Mouse (Mus musculus) adrenal gland, postnatal 25 days (tissue): ENCODE data around the gene Sh3gl2. TPM values are rescaled to one million over a fixed set of nuclear protein-coding genes. Genes with fewer than 3 reads are reported as not detected.

Experiments used
- DNase-seq: peaks from one replicate; pipeline ENCODE4 v3.0.0; 2021; ENCODE audit warnings: mixed read lengths
- total RNA-seq: library from RNA; stranded (reverse); gene quantifications from 2 replicates; pipeline ENCODE4 v1.2.3, GENCODE M21; 2021

Gene Sh3gl2
- total RNA-seq, 1 experiment from 2014 or later, result 21.6 TPM

DNA sequence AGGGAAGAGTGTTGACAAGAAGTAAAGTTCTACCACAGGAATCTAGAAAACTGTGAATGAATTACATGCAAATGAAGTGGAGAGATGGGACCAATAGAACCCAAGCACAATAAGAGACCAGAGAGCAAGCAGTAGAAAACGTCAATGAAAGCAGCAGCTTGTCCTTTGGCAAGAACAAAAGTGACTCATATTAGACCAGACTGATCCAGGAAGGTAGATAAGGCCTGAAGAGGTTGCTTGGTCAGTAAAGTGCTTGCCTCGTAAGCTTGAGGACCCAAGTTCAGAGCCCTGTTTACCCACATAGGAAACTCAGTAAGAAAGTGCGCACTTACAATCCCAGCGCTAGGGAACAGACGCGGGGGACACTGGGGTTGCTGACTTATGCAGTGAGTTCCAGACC is 215.5 kb downstream of the Sh3gl2 start:
- DNase-seq, result no peak

DNA sequence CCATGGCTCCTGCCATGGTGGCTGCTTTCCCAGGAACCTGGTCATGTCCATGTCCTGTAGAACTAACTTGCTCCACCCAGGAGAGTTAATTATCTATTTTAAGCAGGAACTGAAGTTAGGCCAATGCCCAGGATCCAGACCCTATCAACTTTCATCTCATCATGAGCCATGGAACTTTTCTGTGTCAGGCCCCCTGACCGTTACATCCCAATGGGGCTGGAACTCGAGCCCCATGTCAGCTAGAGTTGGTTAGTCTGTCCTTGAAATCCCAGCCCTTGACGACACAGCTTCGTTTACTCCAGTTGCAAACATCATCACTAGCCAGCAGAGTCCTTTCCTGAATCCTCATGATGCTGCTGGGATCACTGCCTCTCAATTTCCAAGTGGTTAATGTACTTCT is 221.3 kb downstream of the Sh3gl2 start:
- no peak for DNase-seq

DNA sequence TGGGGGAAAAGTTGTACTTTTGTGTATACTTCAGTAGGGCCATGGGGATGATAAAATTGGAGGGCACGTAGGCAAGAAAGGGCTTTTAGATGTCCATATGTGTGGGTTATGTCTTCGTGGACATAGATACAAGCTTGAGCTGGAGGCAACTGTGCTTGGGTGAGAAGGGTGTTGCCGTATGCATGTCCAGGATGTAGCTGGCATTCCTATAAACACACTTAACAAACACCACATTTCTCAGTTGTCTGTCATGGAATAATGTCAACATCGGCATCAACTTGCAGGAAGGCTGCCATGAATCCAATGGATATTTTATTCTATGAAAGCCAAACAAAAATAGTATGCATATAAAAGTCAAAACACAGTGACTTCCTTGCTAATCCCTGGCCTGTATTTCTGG is 227.9 kb downstream of the Sh3gl2 start:
- no peak for DNase-seq

DNA sequence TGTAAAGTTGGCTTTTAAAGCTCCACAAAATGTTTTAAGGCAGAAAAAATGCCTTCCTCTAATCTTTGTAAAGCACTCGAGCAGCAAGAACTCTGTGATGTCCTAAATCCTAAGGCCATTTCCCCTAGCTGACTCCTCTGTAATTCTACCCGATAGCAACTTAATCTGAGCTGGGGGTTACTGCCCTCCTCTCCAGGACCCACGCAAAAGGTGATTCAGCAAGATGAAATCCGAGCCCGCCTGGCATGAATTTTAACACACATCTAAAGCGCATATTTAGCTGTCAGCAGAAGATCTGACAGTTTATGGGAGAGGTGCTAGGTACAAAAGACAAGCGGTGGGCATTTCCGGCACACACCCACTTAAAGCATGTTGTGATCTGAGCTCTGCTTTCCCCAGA is 229.8 kb downstream of the Sh3gl2 start:
- no peak for DNase-seq

DNA sequence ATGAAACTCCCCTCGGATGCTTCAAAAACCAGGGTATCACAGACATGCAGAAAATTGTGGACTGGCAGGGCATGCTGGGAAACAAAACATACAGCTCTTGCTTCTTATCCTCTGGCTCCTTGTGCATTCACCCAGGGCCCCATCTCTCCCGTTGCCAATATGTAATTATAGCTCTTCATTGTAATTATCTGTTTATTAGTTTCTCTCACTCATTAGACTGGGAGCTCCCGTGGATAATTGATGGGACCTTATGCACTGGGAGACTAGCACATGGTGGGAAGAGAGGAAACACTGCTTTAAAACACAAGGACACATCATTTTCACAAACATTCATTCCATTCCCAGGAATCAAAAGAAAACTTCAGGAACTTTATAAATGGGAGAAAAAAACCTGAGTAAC is 233.9 kb downstream of the Sh3gl2 start:
- DNase-seq, result no peak

DNA sequence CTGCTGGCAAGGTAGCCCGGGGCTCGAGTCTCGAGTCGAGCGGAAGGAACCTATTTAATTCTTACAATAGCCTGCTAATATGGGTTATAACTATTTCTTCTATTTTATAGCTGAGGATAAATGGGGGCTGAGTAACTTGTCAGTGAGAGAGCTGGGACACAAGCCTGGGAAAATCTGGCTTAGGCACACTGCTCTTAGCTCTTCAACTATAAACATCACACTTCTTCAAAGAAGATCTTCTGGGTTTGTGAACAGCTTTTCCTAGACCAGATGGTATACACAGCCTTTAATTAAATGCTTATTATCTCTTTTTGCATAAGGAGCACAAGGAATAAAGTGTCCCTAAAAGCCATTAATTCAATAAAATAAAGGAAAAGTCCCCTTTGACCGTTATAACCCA is 278.7 kb downstream of the Sh3gl2 start:
- DNase-seq, result no peak

DNA sequence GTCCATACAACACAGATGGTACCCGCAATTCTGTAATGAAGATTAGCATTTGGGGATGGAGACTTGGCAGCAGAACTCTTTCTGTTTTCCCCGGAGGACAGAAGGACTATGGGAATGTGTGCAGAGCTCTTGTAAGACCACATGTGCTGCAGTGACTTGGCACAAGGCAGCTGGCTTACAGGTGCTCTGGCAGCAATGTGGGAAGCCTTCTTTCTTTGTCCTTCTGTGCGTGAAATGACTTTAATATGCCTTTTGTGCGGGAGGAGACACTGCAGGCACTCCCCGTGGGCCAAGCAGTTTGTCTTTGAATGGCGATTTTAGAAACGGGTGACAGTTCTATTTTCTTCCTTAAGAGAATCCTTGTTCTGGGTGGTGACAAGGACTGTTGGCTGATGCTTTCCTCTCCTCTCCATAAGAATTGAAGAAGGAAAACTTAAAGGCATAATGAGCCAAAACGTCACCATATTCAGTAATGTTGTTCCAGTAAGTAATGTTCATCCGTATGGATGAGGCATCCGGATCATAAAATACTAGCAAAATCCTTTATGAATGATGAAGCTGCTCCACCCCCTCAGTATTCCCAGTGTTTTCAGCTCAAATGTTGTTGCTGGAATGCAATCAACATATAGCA is 281.5 kb downstream of the Sh3gl2 start:
- no peak for DNase-seq

DNA sequence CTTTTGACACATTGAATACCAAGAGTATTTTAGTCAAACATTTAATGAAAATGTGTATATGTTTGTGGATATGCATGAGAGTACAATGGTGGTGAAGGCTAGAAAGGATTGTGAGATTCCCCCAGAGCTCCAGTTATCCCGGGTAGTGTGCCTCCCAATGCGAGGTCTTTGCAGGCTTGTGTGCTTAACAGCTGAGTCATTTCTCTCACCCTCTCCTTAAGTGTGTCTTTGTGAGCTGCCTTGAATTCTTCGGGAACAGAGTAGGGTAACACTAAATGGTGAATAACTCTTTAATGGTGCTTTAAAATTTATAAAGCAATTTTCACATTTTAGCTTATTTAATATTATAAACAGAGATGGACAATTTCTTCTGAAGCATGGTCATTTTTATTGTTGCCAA is 300.8 kb downstream of the Sh3gl2 start:
- no peak for DNase-seq

DNA sequence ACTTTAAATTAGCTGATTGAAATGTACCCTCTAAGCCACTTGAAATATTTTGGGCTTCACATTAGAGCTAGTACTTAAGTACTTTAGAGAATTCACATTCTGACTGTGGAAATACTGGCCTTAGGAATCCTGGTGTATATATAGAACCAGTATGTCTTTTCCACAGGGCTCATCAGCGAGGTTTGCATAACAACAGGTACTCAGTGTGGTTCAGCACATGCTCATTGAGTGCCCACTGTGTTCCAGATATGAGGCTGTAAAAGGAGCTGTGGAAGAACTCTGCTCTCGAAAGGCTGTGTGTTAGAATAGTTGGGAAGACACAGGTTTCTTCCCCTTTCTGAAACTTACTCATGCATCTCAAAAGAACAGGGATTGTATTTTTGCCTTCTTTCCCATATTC is 302.1 kb downstream of the Sh3gl2 start:
- DNase-seq, result no peak

DNA sequence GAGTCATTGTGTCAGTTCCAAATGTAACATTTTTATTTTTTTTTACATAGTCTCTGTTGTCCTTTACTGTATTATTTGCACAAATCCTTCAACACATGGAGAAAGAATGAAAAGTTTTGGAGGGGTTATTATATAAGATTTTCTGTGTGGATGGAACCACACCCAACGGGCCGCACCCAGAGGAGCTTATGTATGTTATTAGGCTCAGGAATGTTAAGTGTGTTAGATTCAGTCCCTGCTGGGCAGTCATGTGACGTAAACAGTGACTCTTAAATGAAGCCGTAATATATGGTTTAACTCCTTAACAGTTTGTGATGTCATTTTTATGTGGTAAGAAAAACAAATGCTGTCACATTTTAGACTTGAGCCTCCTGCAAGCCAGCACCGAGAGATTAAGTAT is 302.6 kb downstream of the Sh3gl2 start:
- DNase-seq, result no peak

DNA sequence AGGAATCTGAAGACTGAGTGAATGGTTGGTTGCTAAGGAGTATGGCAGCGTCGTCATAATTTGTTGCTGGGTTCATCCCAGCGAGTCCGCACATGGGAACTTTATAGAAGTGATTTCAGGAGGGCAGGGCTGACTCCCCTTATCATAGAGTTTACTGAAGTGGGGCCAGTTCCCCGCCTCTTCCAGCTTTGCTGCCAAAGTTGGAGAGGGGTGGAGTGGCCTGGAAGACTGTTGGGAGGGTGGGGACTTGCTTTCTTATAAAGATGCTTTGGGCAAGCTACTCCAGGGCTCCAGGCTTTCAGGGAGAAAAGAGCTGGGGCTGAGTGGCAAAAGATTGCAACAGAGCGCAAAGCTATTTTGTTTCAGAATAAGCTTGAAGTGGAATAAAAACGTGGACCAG is 308.4 kb downstream of the Sh3gl2 start:
- peak; percentile 2 for DNase-seq

DNA sequence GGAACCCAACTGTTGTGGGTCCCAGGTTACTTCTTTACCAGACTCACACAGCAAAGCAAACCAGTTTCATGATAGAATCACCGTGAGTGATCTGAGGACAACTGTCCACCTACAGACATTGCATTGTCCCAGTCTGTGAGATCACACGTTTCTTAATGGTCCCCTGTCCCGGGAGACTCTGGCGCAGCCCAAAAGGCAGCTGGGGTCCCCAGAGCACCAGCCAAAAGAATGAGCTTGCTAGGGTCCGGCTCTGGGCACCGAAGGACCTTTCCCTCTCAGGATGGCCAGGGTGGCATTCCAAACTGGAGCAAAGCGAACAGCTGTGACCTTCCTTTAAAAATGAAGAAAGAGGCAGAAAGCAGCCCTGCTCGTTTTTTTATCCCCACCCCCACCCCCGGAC is 308.9 kb downstream of the Sh3gl2 start, which contains the start of gene Adamtsl1:
TSS of gene Adamtsl1 (plus strand) at position 381 of the 400 bp plus-strand sequence.
- DNase-seq, result no peak

DNA sequence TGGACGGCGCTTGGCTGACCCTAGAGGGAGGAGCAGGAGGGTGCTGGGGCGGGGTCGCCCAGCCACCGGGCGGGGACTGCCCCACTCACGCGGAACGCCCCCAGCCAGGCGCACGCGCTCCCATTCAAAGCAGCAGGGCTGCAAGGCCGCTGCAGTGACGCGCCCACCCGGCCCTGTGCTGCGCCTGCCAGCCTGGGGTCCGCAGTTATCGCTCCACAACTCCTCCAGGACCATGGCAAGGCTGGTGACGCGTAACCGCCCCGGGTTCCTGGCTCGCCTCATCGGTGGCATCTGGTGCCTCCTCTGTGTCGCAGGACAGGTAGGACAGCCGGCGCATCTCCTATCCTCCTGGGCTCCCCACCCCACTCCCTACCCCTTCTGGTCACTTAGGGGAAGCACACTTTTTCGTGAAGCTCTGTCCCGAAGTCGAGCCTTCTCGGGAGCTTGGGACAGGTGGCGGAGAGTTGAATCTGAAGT is 309.3 kb downstream of the Sh3gl2 start:
- DNase-seq, result peak; percentile 21

DNA sequence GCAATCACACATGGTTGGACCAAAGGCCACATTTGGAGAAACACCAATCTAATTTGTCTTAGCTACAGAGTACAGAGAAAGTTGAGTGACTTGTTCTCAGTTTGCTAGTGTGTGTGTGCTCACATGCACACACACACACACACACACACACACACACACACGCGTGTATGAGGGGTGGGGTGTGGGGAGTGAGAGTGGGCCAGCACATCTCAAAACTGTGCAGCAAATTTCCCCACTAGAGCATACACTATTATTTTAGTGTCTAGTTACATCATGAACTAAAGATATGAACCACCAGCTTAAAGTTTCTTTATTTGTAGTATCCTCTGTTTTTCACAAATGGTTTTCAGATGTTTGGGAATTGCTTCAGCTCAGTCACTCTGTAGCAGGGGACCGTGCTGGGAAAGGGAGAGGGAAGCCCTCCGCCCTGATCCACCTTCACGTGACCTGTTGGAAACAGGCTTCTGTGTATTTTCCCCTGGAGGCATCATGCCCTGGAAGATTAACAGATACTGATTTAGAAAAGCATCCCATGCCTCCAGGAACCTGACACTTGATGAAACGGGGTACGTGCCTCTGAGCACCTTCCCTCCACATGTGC is 322.1 kb downstream of the Sh3gl2 start:
- DNase-seq, result no peak

DNA sequence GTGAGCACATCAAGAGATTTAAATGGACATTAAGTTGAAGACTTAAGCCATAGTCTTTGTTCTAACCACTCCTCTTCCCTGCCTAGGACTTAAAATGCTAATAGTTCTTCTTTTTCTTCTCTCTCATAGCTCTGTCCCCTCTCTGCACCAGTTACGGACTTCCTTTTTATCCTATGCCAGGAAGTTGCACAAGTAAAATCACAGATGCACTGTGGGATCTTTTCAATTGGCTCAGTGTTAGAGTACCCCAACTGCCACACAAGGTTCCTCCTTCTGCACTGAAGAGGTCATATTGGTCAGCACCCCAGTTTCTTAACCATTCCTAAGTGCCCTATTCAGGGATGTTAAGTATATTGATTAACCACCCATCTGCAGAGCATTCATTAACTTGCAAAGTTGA is 324.9 kb downstream of the Sh3gl2 start:
- DNase-seq, result no peak

DNA sequence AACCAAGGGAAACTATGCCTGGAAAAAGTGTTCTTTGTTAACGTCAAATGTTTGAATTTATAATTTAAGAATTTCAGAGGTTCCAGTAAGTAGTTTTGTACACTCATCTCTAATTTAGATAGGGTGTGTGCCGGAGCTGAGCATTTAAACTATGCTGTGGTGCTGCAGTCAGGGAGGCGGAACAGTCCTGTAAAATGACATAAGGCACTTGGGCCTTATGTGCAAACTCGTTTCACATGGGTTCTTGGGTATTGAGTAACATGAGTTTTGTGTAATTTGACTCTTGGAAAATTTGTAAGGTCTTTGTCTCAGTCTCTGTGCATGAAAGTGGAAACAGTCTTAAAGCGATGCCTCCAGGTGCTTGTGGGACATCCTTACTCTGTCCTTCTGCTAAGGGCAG is 334.8 kb downstream of the Sh3gl2 start:
- DNase-seq, result no peak

DNA sequence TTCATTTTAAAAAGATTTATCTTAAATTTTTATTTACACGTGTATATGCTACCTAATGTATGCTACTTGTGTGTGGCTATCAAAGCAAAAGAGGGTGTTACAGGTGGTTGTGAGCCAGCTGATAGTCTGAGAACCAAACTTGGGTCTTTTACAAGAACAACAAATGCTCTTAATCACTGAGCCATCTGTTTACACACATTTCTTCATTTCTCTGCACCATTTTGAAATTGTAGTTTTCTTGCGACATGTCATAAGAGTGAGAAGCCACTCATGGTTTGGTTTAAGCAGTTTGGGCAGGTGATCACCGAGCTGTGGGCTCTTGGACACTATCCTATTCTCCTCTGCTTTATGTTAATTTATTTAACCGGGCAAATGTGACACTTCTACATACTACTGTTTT is 338.3 kb downstream of the Sh3gl2 start:
- DNase-seq, result no peak

DNA sequence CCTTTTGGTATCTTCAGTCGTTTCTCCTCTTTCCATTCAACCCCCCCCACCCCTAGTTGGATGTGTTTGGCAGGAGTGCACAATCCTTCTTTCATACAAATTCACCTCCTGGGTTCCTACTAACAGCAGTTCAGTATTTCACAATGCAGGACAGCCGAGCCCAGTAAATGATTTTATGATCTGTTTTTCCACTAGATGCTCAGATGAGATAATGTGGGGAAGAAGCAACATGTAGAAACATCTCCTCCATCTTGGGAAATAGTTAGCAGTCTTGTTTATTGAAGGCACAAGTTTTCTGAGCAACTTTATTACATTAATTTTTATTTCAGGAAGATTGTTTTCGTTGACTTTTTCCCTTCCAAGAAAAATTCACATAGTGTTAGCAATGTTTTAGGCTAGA is 349.8 kb downstream of the Sh3gl2 start:
- DNase-seq, result no peak

DNA sequence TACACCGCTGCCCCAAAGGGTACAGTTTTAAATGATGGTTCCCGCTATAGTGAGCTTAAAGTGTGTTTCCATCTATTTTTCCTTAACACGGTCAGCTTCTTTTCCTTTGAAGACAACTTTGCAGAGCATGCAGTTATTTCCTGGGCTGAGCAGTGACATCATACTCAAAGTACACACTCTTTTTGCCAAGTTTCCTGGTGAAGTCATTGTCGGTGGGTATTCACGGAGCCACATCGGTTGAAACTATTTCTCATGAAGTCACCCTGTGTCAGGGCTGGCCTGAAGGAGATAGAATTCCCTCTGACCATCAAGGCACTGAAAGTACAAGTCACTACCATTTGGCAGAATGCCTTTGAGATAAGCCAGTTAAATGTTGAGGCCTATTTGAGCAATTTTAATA is 354.8 kb downstream of the Sh3gl2 start:
- DNase-seq, result no peak

DNA sequence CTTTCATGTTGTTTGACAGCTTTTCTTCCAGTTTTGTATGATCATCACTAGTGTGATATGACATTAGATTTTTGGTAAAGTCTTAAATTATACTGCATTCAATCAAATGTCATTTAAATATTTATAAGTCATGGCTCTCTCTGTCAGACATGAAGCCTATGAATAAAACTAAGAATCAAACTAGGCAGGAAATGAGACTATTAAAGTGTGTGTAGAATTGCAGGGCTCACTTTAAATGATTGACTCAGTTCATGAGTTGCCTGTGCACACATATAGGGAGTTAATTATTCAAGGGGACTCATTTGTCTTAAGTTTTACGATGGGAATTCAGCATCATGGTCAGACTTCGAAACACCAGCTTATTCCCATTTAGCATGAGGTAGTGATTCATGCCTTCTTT is 380.5 kb downstream of the Sh3gl2 start:
- DNase-seq, result no peak

DNA sequence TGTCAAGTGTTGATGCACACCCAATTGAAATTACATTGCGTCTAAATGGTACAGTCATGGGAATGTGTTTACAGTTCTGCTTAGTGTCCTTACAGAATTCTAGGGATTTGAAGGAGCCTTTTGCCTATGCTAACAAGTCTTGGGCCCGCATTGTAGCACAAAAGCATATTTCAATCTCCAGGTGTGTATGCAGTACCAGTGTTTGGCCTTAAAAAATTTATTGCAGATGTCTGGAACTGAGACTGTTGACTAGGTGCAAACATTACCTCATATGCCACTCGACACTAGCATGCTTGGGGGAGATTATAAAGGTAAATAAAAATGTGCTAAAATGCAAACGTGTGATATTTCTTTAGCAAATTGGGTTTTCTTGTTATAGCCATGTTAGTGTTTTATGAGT is 384.0 kb downstream of the Sh3gl2 start:
- no peak for DNase-seq

DNA sequence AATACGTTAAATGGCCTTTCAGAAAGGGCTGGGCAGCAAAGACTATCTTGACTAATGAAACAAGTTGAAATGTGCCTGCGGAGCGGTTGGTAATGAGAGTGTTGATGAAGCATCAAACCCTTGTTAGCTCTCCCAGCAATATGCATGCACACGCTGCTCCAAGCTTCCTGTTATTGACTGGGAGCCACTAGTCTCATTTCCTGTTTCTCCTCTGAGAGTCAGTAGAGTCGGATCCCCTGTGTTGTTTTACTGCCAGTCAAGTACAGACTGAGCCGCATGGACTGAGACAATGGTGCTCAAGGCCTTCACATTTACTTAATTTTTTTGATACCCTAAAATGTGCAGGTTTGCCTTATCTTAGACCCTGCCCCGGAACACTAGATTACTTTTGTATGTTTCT is 386.1 kb downstream of the Sh3gl2 start:
- DNase-seq, result no peak

DNA sequence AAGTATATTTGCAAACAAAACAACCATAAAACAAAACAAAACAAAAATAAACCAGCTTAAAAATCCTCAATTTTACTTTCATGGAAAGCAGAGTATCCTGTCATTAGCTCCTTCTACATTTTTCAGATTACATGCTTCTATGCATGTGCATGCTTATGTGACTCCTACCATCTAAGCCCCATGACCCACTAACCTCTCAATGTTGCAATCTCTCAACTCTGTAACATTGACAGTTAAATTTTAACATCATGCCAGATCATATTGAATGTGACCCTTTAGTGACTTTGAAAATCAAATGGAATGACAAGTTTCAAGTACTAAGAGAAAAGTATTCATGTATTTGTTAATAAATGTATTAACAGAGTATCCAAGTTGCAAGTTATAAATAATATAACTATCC is 389.2 kb downstream of the Sh3gl2 start:
- DNase-seq, result no peak

DNA sequence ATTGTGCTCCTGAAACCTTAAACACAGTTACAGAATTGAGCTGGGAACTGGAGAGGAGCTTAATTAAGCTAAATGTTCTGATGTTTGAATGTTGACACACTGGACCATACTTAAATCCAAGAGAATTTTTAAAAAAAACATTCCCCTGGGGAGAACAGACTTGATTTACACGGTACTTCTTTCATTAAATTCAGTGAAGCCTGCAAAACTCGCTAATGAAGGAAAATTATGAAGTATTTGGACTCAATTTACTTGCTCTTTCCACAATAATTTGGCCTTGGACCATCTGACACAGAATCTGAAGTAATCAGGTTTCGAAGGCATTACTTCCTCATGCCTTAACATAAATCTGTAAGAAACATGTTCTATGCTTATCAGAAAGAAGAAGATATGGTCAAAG is 408.4 kb downstream of the Sh3gl2 start:
- DNase-seq, result no peak

DNA sequence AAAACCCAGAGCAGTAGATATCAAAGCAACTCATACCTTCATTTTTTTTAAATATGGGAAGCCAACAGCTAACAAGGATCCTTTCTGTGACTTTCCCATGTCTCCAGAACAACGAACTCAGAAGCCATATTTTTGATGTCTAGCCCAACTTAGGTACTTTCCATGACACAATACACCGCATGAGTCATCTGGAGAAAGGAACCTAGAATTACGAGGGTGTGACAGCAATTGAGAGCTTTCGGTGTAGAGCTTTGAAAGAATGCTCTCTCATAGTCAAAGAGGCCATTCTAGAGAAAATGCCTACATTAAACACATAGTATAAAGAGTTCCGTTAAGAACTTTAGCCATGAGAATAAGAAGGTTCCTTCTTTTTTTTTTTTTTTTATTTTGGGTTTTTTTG is 413.8 kb downstream of the Sh3gl2 start:
- no peak for DNase-seq
